Mouse (Mus musculus) stomach, postnatal 0 days (tissue): ENCODE measurements at regions not wholly inside any gene's neighbourhood (a gene's known extent, or its start where the extent isn't known, plus 50 kb on each side); places are given as distances from the start of the nearest gene placed in this dataset.

Source experiments
- ATAC-seq: fragments of 200-750 bp; cut with Nextera tagmentation; 2 replicates; pipeline ENCODE4 v1.8.0; 2017; ENCODE audit not compliant: low FRiP score, low TSS enrichment
- DNase-seq: peaks from one replicate; pipeline ENCODE4 v3.0.0-alpha.2; 2016; ENCODE audit warnings: low spot score
- H3K27ac ChIP-seq: fragments of 300-500 bp; sonication (generic); replicated peaks from 2 replicates; pipeline ENCODE4 v1.5.1; 2014; ENCODE audit warnings: mild to moderate bottlenecking, control low read depth
- H3K27me3 ChIP-seq: fragments of 300-500 bp; sonication (generic); 2 replicates; pipeline ENCODE4 v1.6.1; 2014; ENCODE audit warnings: low read length; ENCODE audit not compliant: control insufficient read depth, insufficient read depth
- H3K36me3 ChIP-seq: fragments of 300-500 bp; sonication (generic); 2 replicates; pipeline ENCODE4 v1.6.1; 2014; ENCODE audit warnings: low read length, mixed read lengths; ENCODE audit not compliant: control insufficient read depth, insufficient read depth
- H3K4me1 ChIP-seq: fragments of 300-500 bp; sonication (generic); replicated peaks from 2 replicates; pipeline ENCODE4 v1.6.1; 2014; ENCODE audit warnings: antibody characterized with exemption; ENCODE audit not compliant: control insufficient read depth, insufficient read depth
- H3K4me2 ChIP-seq: fragments of 300-500 bp; sonication (generic); replicated peaks from 2 replicates; pipeline ENCODE4 v1.6.1; 2014; ENCODE audit warnings: low read depth, mild to moderate bottlenecking, control low read depth, moderate library complexity
- H3K4me3 ChIP-seq: fragments of 300-500 bp; sonication (generic); 2 replicates; pipeline ENCODE4 v1.5.1; 2014; ENCODE audit warnings: low read depth, low read length, control low read depth
- H3K9ac ChIP-seq: fragments of 300-500 bp; sonication (generic); 2 replicates; pipeline ENCODE4 v1.6.1; 2014; ENCODE audit warnings: mild to moderate bottlenecking, low read length, control low read depth, mixed read lengths
- H3K9me3 ChIP-seq: fragments of 300-500 bp; sonication (generic); 2 replicates; pipeline ENCODE4 v1.6.1; 2016; ENCODE audit warnings: low read length; ENCODE audit not compliant: control insufficient read depth
- CTCF ChIP-seq: IDR thresholded peaks from 2 replicates; pipeline ENCODE4 v1.5.1; 2016; ENCODE audit warnings: antibody characterized with exemption, low read depth, mild to moderate bottlenecking, moderate library complexity
- EP300 ChIP-seq: optimal IDR thresholded peaks from 2 replicates; pipeline ENCODE3; 2016; ENCODE audit warnings: antibody characterized with exemption
- WGBS: fragments of 180-500 bp; shearing (Covaris S2); extraction: QIAGEN DNeasy Blood & Tissue Kit; methylation state at CpG from one replicate; pipeline ENCODE4 v1.1.7; 2014; 5-methylcytosine and 5-hydroxymethylcytosine counted together

DNA sequence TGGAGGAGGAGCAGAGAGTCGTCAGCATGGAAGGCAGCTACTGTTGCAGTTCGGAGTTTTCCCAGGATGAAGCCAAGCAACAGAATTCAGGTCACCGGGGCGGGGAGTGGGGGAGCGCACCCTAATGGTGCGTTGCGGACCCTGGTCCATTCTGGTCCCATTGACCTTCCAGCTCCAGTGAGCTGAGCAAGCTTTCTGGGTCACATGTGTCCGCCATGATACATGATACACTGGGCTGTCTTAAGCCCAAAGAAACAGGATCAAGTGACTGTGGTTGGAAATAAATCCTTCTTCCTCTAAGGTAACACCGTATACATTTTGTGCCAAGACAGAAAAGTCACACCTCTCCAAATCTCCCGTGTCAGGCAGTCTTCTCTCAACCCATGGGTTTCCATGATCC, 107.6 kb downstream of the Tmem200c start:
- 84% methylated on average over 10 of the region's 10 CpGs for WGBS

DNA sequence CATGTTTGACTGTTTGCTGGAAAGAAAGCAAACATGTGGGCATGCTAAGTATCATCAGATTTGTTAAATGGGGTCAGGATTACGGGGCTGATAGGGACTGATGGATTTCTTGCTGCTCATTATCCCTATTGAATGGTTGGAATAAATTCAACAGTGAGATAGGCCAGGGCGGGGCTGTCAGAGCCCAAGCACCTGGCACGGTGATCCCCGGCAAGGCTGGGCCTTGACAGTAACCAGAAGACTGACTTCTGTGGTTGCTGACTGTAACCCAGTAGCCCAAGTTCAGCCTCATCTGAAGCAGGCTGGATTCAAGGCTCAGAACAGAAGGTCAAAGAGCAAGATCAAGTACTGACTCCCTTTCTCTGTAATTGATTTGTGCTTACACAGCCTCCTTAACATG, 109.6 kb downstream of the Tmem200c start:
- H3K27ac ChIP-seq = no peak overlapping the region
- H3K4me3 ChIP-seq = no peak overlapping the region
- WGBS = 27% methylated on average over 4 of the region's 4 CpGs
- H3K9me3 ChIP-seq = no peaks in the 10 kb centered on the region
- no peak overlapping the region for H3K9ac ChIP-seq
- TF ChIP-seq CTCF = no peak
- no peak for TF ChIP-seq EP300
- DNase-seq (no peak), ATAC-seq (0 out of 2 replicates have a peak, but pooled peaks have one; percentile 10)
- H3K36me3 ChIP-seq = no peaks in the 10 kb centered on the region
- H3K4me2 ChIP-seq = no peak overlapping the region
- H3K4me1 ChIP-seq = no peaks in the 10 kb centered on the region
- no peaks in the 10 kb centered on the region for H3K27me3 ChIP-seq

More for the DNA sequence above, 107.6 kb downstream of the Tmem200c start:
- Histone ChIP-seq H3K9me3 (no peaks in the 10 kb centered on the region), H3K27ac (no peak overlapping the region), H3K4me2 (no peak overlapping the region), H3K4me1 (no peaks in the 10 kb centered on the region), H3K27me3 (no peaks in the 10 kb centered on the region), H3K9ac (no peak overlapping the region), H3K4me3 (no peak overlapping the region), H3K36me3 (no peaks in the 10 kb centered on the region)
- DNase-seq = no peak
- TF ChIP-seq EP300 = no peak
- no peak for TF ChIP-seq CTCF
- no peak for ATAC-seq

DNA sequence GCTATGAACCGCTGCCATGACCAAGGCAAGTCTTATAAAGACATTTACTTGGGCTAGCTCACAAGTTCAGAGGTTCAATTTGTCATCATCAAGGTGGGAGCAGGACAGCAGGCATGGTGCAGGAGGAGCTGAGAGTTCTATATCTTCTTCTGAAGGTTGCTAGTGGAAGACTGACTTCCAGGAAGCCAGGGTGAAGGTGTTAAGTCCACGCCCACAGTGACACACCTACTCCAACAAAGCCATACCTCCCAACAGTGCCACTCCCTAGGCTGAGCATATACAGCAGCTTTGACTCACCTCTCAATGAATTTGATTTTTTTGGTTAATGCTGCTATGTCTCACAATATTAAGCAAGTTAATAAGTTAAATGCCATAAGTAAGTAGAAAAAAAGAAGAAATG, 119.2 kb upstream of the Epb41l3 start:
- 0 out of 2 replicates have a peak, but pooled peaks have one; percentile 54 for ATAC-seq

DNA sequence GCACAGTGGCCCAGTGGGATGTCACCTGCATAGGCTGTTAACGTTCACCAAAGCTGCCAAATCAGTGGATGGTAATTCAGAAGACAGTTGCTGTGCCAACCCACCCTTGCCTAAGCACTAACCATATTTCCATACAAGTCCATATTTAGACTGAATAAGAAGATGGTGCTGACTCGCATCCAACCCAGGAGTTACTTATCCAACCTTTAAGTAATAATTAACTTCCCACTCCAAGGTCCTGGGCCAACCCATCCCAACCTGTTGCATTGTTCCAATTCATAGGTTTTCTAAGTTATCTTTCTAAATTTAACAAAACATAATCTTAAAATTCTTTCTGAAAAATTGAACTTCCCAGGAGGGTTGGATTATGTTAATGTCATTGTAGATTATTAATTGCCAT, 114.3 kb upstream of the Epb41l3 start:
- DNase-seq = no peak
- no peak for ATAC-seq
- Histone ChIP-seq H3K9me3 (no peaks in the 10 kb centered on the region), H3K27me3 (no peaks in the 10 kb centered on the region), H3K36me3 (no peaks in the 10 kb centered on the region), H3K27ac (no peak overlapping the region), H3K4me1 (no peaks in the 10 kb centered on the region), H3K4me2 (no peak overlapping the region), H3K9ac (no peak overlapping the region), H3K4me3 (no peak overlapping the region)
- WGBS = 67% methylated on average over 2 of the region's 2 CpGs
- TF ChIP-seq CTCF (no peak), EP300 (no peak)

More for the DNA sequence above, 119.2 kb upstream of the Epb41l3 start:
- Histone ChIP-seq H3K36me3 (no peaks in the 10 kb centered on the region), H3K9ac (no peak overlapping the region), H3K4me3 (no peak overlapping the region), H3K27me3 (no peaks in the 10 kb centered on the region), H3K9me3 (no peaks in the 10 kb centered on the region), H3K27ac (no peak overlapping the region), H3K4me1 (no peaks in the 10 kb centered on the region), H3K4me2 (no peak overlapping the region)
- TF ChIP-seq CTCF (no peak), EP300 (no peak)
- 86% methylated on average over 2 of the region's 2 CpGs for WGBS
- peak; percentile 43 for DNase-seq

DNA sequence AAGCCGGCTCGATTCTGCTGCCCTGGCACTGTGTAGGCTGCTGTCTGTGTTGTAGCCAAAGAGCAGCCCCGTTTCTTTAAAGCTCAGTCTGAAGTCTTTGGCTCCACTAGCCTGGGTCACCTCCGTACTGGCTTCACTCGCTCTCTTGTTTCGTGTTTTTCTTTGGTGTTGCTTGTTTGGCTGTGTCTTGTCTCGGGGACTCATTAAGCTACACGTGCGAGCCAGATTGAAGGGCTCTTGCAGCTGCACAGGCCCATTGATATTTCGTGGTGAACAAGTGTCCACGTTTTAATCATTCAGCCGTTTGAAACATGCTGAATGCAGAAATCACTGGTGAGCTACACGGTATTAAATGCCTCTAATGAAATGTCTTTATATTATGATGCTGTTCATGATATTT, 99.9 kb upstream of the Epb41l3 start:
- Histone ChIP-seq H3K36me3 (no peaks in the 10 kb centered on the region), H3K27me3 (no peaks in the 10 kb centered on the region), H3K4me1 (no peaks in the 10 kb centered on the region), H3K9me3 (no peaks in the 10 kb centered on the region), H3K4me2 (no peak overlapping the region), H3K27ac (no peak overlapping the region), H3K9ac (no peak overlapping the region), H3K4me3 (no peak overlapping the region)
- no peak for DNase-seq
- 72% methylated on average over 13 of the region's 13 CpGs for WGBS
- no peak for TF ChIP-seq EP300
- TF ChIP-seq CTCF = no peak
- ATAC-seq = no peak

DNA sequence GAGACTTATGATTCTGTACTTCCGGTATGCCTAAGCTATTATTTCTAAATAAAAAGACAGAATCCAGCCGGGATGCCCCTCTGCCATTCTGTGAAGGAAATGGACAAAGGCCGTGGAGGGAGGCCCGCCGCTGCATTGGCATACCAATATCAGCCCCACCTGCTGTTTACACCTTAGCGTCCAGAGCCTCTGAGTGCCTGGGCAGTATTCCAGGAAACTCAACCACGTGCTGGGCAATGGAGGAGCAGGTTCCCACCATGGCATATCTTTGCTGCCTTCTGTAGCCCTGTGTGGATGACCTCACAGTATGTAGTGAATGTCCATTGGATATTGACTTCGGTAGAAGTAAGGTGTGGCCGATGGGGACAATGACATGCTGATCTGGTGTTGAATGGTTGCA, 97.3 kb upstream of the Epb41l3 start:
- DNase-seq = peak; percentile 19
- H3K9me3 ChIP-seq = no peaks in the 10 kb centered on the region
- ATAC-seq = no peak
- H3K9ac ChIP-seq = no peak overlapping the region
- no peak overlapping the region for H3K27ac ChIP-seq
- no peaks in the 10 kb centered on the region for H3K4me1 ChIP-seq
- TF ChIP-seq CTCF = no peak
- TF ChIP-seq EP300 = no peak
- H3K4me2 ChIP-seq = no peak overlapping the region
- 74% methylated on average over 9 of the region's 9 CpGs for WGBS
- no peak overlapping the region for H3K4me3 ChIP-seq
- no peaks in the 10 kb centered on the region for H3K27me3 ChIP-seq
- no peaks in the 10 kb centered on the region for H3K36me3 ChIP-seq
